Mouse (Mus musculus) hindbrain, embryonic 13.5 days (tissue): Measurements from ENCODE around the gene Gldc. TPM values are rescaled to one million over a fixed set of nuclear protein-coding genes. Genes with fewer than 3 reads are reported as not detected.

ENCODE experiments used
- ATAC-seq: fragments of 200-750 bp; cut with Nextera tagmentation; 2 replicates; pipeline ENCODE4 v1.8.0; 2017; ENCODE audit warnings: moderate TSS enrichment; ENCODE audit not compliant: low FRiP score
- H3K27ac ChIP-seq: fragments of 300-500 bp; sonication (generic); 2 replicates; pipeline ENCODE4 v1.5.1; 2015; ENCODE audit warnings: inconsistent platforms, mild to moderate bottlenecking, moderate library complexity
- H3K27me3 ChIP-seq: fragments of 300-500 bp; sonication (generic); 2 replicates; pipeline ENCODE4 v1.6.1; 2015; ENCODE audit warnings: mild to moderate bottlenecking, inconsistent platforms
- H3K36me3 ChIP-seq: fragments of 300-500 bp; sonication (generic); 2 replicates; pipeline ENCODE4 v1.6.1; 2015; ENCODE audit warnings: mild to moderate bottlenecking, inconsistent platforms
- H3K4me1 ChIP-seq: fragments of 300-500 bp; sonication (generic); replicated peaks from 2 replicates; pipeline ENCODE4 v1.6.1; 2015; ENCODE audit warnings: inconsistent platforms
- H3K4me2 ChIP-seq: fragments of 300-500 bp; sonication (generic); 2 replicates; pipeline ENCODE4 v1.6.1; 2015; ENCODE audit warnings: inconsistent platforms, mild to moderate bottlenecking, moderate library complexity
- H3K4me3 ChIP-seq: fragments of 300-500 bp; sonication (generic); 2 replicates; pipeline ENCODE4 v1.5.1; 2015; ENCODE audit warnings: mild to moderate bottlenecking, inconsistent platforms
- H3K9ac ChIP-seq: fragments of 300-500 bp; sonication (generic); 2 replicates; pipeline ENCODE4 v1.6.1; 2015; ENCODE audit warnings: mild to moderate bottlenecking, inconsistent platforms
- H3K9me3 ChIP-seq: fragments of 300-500 bp; sonication (generic); 2 replicates; pipeline ENCODE4 v1.6.1; 2016; ENCODE audit warnings: inconsistent platforms
- WGBS: fragments of 180-500 bp; shearing (Covaris S2); methylation state at CpG from one replicate; pipeline ENCODE4 v1.1.7; 2015; 5-methylcytosine and 5-hydroxymethylcytosine counted together
- polyA plus RNA-seq: library from polyadenylated mRNA; unstranded; fragments of >200 nt; fragmentation: Nextera tagmentation; extraction: Ambion mirVana; gene quantifications from 2 replicates; pipeline ENCODE4 v1.2.1, GENCODE M21; 2015

Gene Gldc
- polyA plus RNA-seq, 1 experiment from 2014 or later = 8.6 TPM

GRCm38 (mm10) chr19:30115606-30116005, 59.6 kb downstream of the Gldc start:
- ATAC-seq = no peak
- H3K36me3 ChIP-seq = no peaks in the 10 kb centered on the region
- H3K4me2 ChIP-seq = no peak overlapping the region
- no peaks in the 10 kb centered on the region for H3K9me3 ChIP-seq
- peaks cover 49% of the 10 kb centered on the region for H3K4me1 ChIP-seq
- no peak overlapping the region for H3K9ac ChIP-seq
- no peak overlapping the region; the same call in 1 of the 2 replicates for H3K27ac ChIP-seq
- no peak overlapping the region for H3K4me3 ChIP-seq
- WGBS = 89% methylated on average over 5 of the region's 5 CpGs
- H3K27me3 ChIP-seq = no peaks in the 10 kb centered on the region

GRCm38 (mm10) chr19:30114919-30115441, 60.2 kb downstream of the Gldc start:
- no peak overlapping the region for H3K4me3 ChIP-seq
- H3K4me1 ChIP-seq = peaks cover 48% of the 10 kb centered on the region
- H3K9ac ChIP-seq = no peak overlapping the region
- H3K36me3 ChIP-seq = no peaks in the 10 kb centered on the region
- H3K27ac ChIP-seq = peak overlapping the region; percentile 19; the same call in 1 of the 2 replicates
- no peak overlapping the region for H3K4me2 ChIP-seq
- ATAC-seq = no peak
- WGBS = 50% methylated on average over 14 of the region's 14 CpGs
- no peaks in the 10 kb centered on the region for H3K9me3 ChIP-seq
- H3K27me3 ChIP-seq = no peaks in the 10 kb centered on the region

GRCm38 (mm10) chr19:30112961-30113688, 62.1 kb downstream of the Gldc start:
- H3K27ac ChIP-seq = no peak overlapping the region
- H3K4me1 ChIP-seq = peaks cover 49% of the 10 kb centered on the region
- no peaks in the 10 kb centered on the region for H3K9me3 ChIP-seq
- H3K4me3 ChIP-seq = no peak overlapping the region
- no peaks in the 10 kb centered on the region for H3K27me3 ChIP-seq
- 80% methylated on average over 16 of the region's 16 CpGs for WGBS
- no peak for ATAC-seq
- H3K4me2 ChIP-seq = no peak overlapping the region
- no peak overlapping the region for H3K9ac ChIP-seq
- no peaks in the 10 kb centered on the region for H3K36me3 ChIP-seq

- Histone ChIP-seq H3K4me1 (peaks cover 41% of the 10 kb centered on the region), H3K36me3 (no peaks in the 10 kb centered on the region), H3K4me2 (no peak overlapping the region), H3K27me3 (no peaks in the 10 kb centered on the region), H3K9ac (no peak overlapping the region), H3K27ac (no peak overlapping the region), H3K4me3 (no peak overlapping the region), H3K9me3 (no peaks in the 10 kb centered on the region)
- no peak for ATAC-seq
- 96% methylated on average over 3 of the region's 3 CpGs for WGBS
These were observed 63.8 kb downstream of the Gldc start for GRCm38 (mm10) chr19:30111421-30111820.

GRCm38 (mm10) chr19:30109122-30109521, 66.1 kb downstream of the Gldc start:
- peaks cover 26% of the 10 kb centered on the region for H3K4me1 ChIP-seq
- WGBS = 37% methylated on average over 6 of the region's 6 CpGs
- H3K36me3 ChIP-seq = peaks cover 2% of the 10 kb centered on the region; the same call in 1 of the 2 replicates
- H3K9ac ChIP-seq = no peak overlapping the region
- no peak overlapping the region for H3K4me3 ChIP-seq
- H3K27ac ChIP-seq = peak overlapping the region; percentile 77
- ATAC-seq = peak; percentile 40; the same call in 1 of the 2 replicates
- no peaks in the 10 kb centered on the region for H3K27me3 ChIP-seq
- no peak overlapping the region for H3K4me2 ChIP-seq
- H3K9me3 ChIP-seq = no peaks in the 10 kb centered on the region

- Histone ChIP-seq H3K36me3 (peaks cover 2% of the 10 kb centered on the region; the same call in 1 of the 2 replicates), H3K9ac (no peak overlapping the region), H3K4me1 (peaks cover 25% of the 10 kb centered on the region), H3K27ac (peak overlapping the region; percentile 77), H3K27me3 (no peaks in the 10 kb centered on the region), H3K4me3 (no peak overlapping the region), H3K4me2 (no peak overlapping the region), H3K9me3 (no peaks in the 10 kb centered on the region)
- ATAC-seq = 0 out of 2 replicates have a peak, but pooled peaks have one; percentile 43
These were observed 66.6 kb downstream of the Gldc start for GRCm38 (mm10) chr19:30108616-30109015.

GRCm38 (mm10) chr19:30107221-30107845, 67.9 kb downstream of the Gldc start:
- Histone ChIP-seq H3K4me1 (peaks cover 25% of the 10 kb centered on the region), H3K4me3 (no peak overlapping the region), H3K36me3 (peaks cover 2% of the 10 kb centered on the region; the same call in 1 of the 2 replicates), H3K9ac (no peak overlapping the region), H3K9me3 (no peaks in the 10 kb centered on the region), H3K27ac (peak overlapping the region; percentile 45), H3K4me2 (no peak overlapping the region), H3K27me3 (no peaks in the 10 kb centered on the region)
- 47% methylated on average over 10 of the region's 10 CpGs for WGBS
- ATAC-seq = no peak

GRCm38 (mm10) chr19:30105045-30105842, 70.0 kb downstream of the Gldc start:
- H3K9me3 ChIP-seq = no peaks in the 10 kb centered on the region
- ATAC-seq = no peak
- no peak overlapping the region for H3K27ac ChIP-seq
- H3K36me3 ChIP-seq = peaks cover 10% of the 10 kb centered on the region
- peaks cover 25% of the 10 kb centered on the region for H3K4me1 ChIP-seq
- no peak overlapping the region for H3K9ac ChIP-seq
- no peak overlapping the region for H3K4me3 ChIP-seq
- H3K4me2 ChIP-seq = no peak overlapping the region
- H3K27me3 ChIP-seq = no peaks in the 10 kb centered on the region
- WGBS = 92% methylated on average over 6 of the region's 6 CpGs

- H3K4me3 ChIP-seq = no peak overlapping the region
These were observed 72.6 kb downstream of the Gldc start for GRCm38 (mm10) chr19:30102620-30103019.

GRCm38 (mm10) chr19:30100571-30100970, 74.7 kb downstream of the Gldc start:
- Histone ChIP-seq H3K4me1 (peaks cover 11% of the 10 kb centered on the region; the same call in 1 of the 2 replicates), H3K27ac (no peak overlapping the region), H3K27me3 (no peaks in the 10 kb centered on the region), H3K9me3 (no peaks in the 10 kb centered on the region), H3K4me2 (no peak overlapping the region), H3K4me3 (no peak overlapping the region), H3K9ac (no peak overlapping the region), H3K36me3 (peaks cover 53% of the 10 kb centered on the region)
- no peak for ATAC-seq
- WGBS = 93% methylated on average over 12 of the region's 12 CpGs

More at GRCm38 (mm10) chr19:30102620-30103019, 72.6 kb downstream of the Gldc start:
- no peak for ATAC-seq
- Histone ChIP-seq H3K27ac (no peak overlapping the region), H3K4me1 (peaks cover 7% of the 10 kb centered on the region), H3K27me3 (no peaks in the 10 kb centered on the region), H3K36me3 (peaks cover 35% of the 10 kb centered on the region), H3K4me2 (no peak overlapping the region), H3K9me3 (no peaks in the 10 kb centered on the region), H3K9ac (no peak overlapping the region)
- 88% methylated on average over 6 of the region's 6 CpGs for WGBS

GRCm38 (mm10) chr19:30097039-30097438, 78.2 kb downstream of the Gldc start:
- Histone ChIP-seq H3K9me3 (no peaks in the 10 kb centered on the region), H3K9ac (no peak overlapping the region), H3K27me3 (no peaks in the 10 kb centered on the region), H3K4me3 (no peak overlapping the region), H3K4me2 (no peak overlapping the region), H3K36me3 (peaks cover 86% of the 10 kb centered on the region), H3K27ac (peak overlapping the region; percentile 30), H3K4me1 (peaks cover 11% of the 10 kb centered on the region; the same call in 1 of the 2 replicates)
- peak; percentile 41; the same call in 1 of the 2 replicates for ATAC-seq
- WGBS = 66% methylated on average over 4 of the region's 4 CpGs

GRCm38 (mm10) chr19:30096186-30096585, 79.0 kb downstream of the Gldc start:
- ATAC-seq = peak; percentile 39; the same call in 1 of the 2 replicates
- Histone ChIP-seq H3K9ac (no peak overlapping the region), H3K4me3 (no peak overlapping the region), H3K4me2 (no peak overlapping the region), H3K36me3 (peaks cover 94% of the 10 kb centered on the region), H3K9me3 (no peaks in the 10 kb centered on the region), H3K4me1 (peaks cover 11% of the 10 kb centered on the region; the same call in 1 of the 2 replicates), H3K27ac (no peak overlapping the region), H3K27me3 (no peaks in the 10 kb centered on the region)
- WGBS = 43% methylated on average over 3 of the region's 3 CpGs
